Mouse (Mus musculus) hindbrain, embryonic 11.5 days (tissue): Measurements from ENCODE around the gene Coq7. TPM values are rescaled to one million over a fixed set of nuclear protein-coding genes. Genes with fewer than 3 reads are reported as not detected.

Source experiments
- ATAC-seq: fragments of 200-750 bp; cut with Nextera tagmentation; 2 replicates; pipeline ENCODE4 v1.8.0; 2017; ENCODE audit warnings: mild to moderate bottlenecking, moderate TSS enrichment, moderate library complexity; ENCODE audit not compliant: low FRiP score
- DNase-seq: peaks from one replicate; pipeline ENCODE4 v3.0.0-alpha.2; 2015; ENCODE audit warnings: low spot score
- H3K27ac ChIP-seq: fragments of 300-500 bp; sonication (generic); 2 replicates; pipeline ENCODE4 v1.5.1; 2014; ENCODE audit warnings: mild to moderate bottlenecking, low read depth, low read length
- H3K27me3 ChIP-seq: fragments of 300-500 bp; sonication (generic); 2 replicates; pipeline ENCODE4 v1.6.1; 2014; ENCODE audit warnings: mild to moderate bottlenecking, low read length, moderate library complexity, mixed read lengths; ENCODE audit not compliant: control insufficient read depth, insufficient read depth
- H3K36me3 ChIP-seq: fragments of 300-500 bp; sonication (generic); 2 replicates; pipeline ENCODE4 v1.6.1; 2014; ENCODE audit warnings: mild to moderate bottlenecking, low read length, moderate library complexity, mixed read lengths; ENCODE audit not compliant: control insufficient read depth, insufficient read depth
- H3K4me1 ChIP-seq: fragments of 300-500 bp; sonication (generic); replicated peaks from 2 replicates; pipeline ENCODE4 v1.6.1; 2014; ENCODE audit warnings: low read length, mixed read lengths; ENCODE audit not compliant: control insufficient read depth, insufficient read depth
- H3K4me2 ChIP-seq: fragments of 300-500 bp; sonication (generic); replicated peaks from 2 replicates; pipeline ENCODE4 v1.6.1; 2014; ENCODE audit warnings: mild to moderate bottlenecking, low read depth, low read length
- H3K4me3 ChIP-seq: fragments of 300-500 bp; sonication (generic); 2 replicates; pipeline ENCODE4 v1.5.1; 2014; ENCODE audit warnings: low read depth, low read length
- H3K9ac ChIP-seq: fragments of 300-500 bp; sonication (generic); 2 replicates; pipeline ENCODE4 v1.6.1; 2014; ENCODE audit warnings: low read depth, low read length
- H3K9me3 ChIP-seq: fragments of 300-500 bp; sonication (generic); 2 replicates; pipeline ENCODE4 v1.6.1; 2016; ENCODE audit warnings: low read length; ENCODE audit not compliant: control insufficient read depth
- WGBS: fragments of 180-500 bp; shearing (Covaris S2); extraction: QIAGEN DNeasy Blood & Tissue Kit; methylation state at CpG from one replicate; pipeline ENCODE4 v1.1.7; 2014; 5-methylcytosine and 5-hydroxymethylcytosine counted together
- polyA plus RNA-seq: library from polyadenylated mRNA; unstranded; fragments of >200 nt; fragmentation: Nextera tagmentation; extraction: Ambion mirVana; gene quantifications from 2 replicates; pipeline ENCODE4 v1.2.1, GENCODE M21; 2014

Coq7 gene
- polyA plus RNA-seq, 1 experiment from 2014 or later: 103 TPM

DNA sequence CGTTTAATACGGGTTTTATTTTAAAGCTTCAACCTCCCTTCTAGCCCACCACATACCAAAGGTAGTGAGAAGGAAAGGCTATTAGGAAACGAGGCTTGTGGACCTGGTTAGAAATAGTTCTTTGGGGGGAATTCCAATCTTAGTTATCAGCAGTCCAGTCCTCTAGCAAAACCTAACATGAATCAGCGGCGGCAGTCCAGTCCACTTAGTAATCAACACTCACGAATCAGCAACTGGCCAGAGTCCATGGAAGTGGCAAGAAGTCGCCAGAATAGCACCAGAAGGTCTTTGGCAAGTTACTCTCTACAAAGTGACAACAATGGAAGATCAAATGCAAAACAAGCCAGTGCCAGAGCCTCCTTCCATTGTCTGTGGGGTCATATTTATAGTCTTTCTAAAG lies 24.6 kb downstream of the Coq7 start:
- no peak for DNase-seq
- Histone ChIP-seq H3K4me3 (no peak overlapping the region), H3K27ac (no peak overlapping the region), H3K9ac (no peak overlapping the region), H3K36me3 (no peaks in the 10 kb centered on the region), H3K27me3 (no peaks in the 10 kb centered on the region), H3K4me2 (no peak overlapping the region), H3K9me3 (no peaks in the 10 kb centered on the region), H3K4me1 (no peaks in the 10 kb centered on the region)
- WGBS: 83% methylated on average over 7 of the region's 7 CpGs
- no peak for ATAC-seq

DNA sequence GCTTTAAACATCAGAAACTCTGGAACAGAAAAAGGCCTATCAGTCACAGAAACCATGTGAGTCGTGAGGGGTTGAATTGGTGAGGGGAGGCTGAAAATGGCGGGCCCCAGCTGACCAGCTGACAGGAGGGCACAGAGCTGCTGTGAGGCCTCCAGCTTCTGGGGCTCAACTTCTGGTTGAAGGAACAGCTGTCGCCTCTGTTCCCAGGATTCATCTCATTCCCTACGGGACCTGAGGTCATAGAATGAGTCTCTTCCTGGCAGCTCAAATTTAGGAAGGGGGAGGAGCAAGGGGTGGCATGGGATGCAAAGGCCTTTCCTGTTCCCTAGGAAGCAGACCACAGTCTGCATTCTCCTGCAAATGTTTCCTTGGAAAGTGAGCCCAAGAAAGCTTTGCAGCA lies 29.3 kb downstream of the Coq7 start:
- Histone ChIP-seq H3K4me2 (no peak overlapping the region), H3K4me1 (no peaks in the 10 kb centered on the region), H3K9me3 (no peaks in the 10 kb centered on the region), H3K36me3 (no peaks in the 10 kb centered on the region), H3K9ac (no peak overlapping the region), H3K27ac (no peak overlapping the region), H3K27me3 (no peaks in the 10 kb centered on the region), H3K4me3 (no peak overlapping the region)
- no peak for DNase-seq
- 57% methylated on average over 4 of the region's 4 CpGs for WGBS
- ATAC-seq: no peak

GRCm38 (mm10) chr7:118502333-118502732 lies 30.8 kb downstream of the Coq7 start:
- no peak overlapping the region for H3K9ac ChIP-seq
- 77% methylated on average over 8 of the region's 8 CpGs for WGBS
- no peak for DNase-seq
- ATAC-seq: no peak
- H3K27me3 ChIP-seq: no peaks in the 10 kb centered on the region
- no peak overlapping the region for H3K4me3 ChIP-seq
- no peaks in the 10 kb centered on the region for H3K9me3 ChIP-seq
- no peak overlapping the region for H3K4me2 ChIP-seq
- no peaks in the 10 kb centered on the region for H3K36me3 ChIP-seq
- H3K4me1 ChIP-seq: no peaks in the 10 kb centered on the region
- H3K27ac ChIP-seq: no peak overlapping the region

GRCm38 (mm10) chr7:118499784-118500435 lies 33.2 kb downstream of the Coq7 start:
- no peaks in the 10 kb centered on the region for H3K27me3 ChIP-seq
- H3K36me3 ChIP-seq: no peaks in the 10 kb centered on the region
- H3K9me3 ChIP-seq: no peaks in the 10 kb centered on the region
- DNase-seq (no peak), ATAC-seq (no peak)
- no peaks in the 10 kb centered on the region for H3K4me1 ChIP-seq
- H3K27ac ChIP-seq: no peak overlapping the region
- H3K4me3 ChIP-seq: no peak overlapping the region
- H3K9ac ChIP-seq: no peak overlapping the region
- WGBS: 72% methylated on average over 7 of the region's 7 CpGs
- no peak overlapping the region for H3K4me2 ChIP-seq

DNA sequence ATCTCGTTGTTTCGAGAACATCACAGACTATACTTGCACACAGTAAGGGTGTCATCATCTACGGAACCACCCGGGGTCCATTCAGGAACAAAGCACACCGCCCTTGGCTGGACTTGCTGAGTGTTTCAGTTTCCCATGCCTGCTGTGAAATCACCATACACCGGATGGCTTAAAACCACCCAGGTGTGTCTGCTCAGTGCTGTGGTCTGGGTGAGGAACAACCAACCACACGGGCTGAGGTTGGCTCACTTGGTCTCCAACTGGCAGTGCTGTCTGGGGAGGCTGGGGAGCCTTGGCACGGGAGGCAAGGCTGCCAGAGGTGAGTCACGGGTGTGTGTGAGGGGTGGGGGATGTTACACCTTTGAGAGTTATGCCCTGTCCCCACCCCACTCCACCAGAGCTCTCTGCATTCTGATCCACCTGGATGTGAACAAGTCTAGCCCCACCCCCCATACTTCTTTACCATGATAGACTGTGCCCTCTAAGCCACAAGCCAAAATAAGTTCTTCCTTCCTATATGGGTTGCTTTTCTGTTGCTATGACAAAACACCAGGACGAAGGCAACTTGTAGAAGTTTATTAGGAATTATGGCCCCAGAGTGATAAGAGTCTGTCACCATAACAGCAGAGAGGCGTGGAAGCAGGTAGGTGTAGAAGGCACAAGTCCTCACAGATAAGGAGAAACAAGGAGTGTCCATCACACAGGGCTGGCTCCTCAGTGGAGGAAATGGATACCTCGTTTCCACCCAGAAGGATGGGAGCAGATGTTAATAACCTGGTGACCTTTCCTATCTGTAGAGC lies 34.0 kb downstream of the Coq7 start:
- no peak for DNase-seq
- Histone ChIP-seq H3K27ac (no peak overlapping the region), H3K4me3 (no peak overlapping the region), H3K4me1 (no peaks in the 10 kb centered on the region), H3K4me2 (no peak overlapping the region), H3K27me3 (no peaks in the 10 kb centered on the region), H3K36me3 (no peaks in the 10 kb centered on the region), H3K9ac (no peak overlapping the region), H3K9me3 (no peaks in the 10 kb centered on the region)
- ATAC-seq: no peak
- WGBS: 84% methylated on average over 12 of the region's 12 CpGs

DNA sequence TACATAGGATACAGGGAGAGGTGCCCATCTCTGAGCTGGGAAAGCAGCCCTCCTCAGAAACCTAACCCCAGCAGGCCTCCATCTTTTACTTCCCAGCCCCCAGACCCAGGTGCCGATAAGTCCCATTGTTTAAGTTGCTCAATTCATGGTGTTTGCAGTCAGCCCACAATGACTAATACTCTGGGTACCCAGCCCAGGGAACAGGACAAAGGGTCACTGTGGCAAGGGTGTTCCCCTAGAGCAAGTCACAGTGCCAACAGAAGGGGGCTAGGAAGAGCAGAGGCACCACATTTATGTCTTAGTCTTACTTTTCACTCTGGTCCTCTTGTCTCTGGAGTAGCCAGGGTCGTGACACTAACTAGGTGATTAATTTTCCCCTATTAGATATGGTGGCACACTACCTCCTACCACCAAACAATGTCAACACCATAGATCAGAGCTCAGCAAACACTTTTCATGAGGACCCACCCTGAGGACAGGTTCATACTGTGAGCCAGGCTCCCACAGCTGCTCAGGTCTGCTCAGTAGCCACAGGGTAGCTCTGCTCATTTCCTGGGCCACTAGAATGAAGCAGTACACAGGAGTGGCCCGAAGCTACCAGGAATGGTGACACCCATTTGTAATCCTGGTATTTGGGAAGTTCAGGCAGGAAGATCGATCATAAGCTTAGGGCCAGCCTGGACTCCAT lies 38.1 kb downstream of the Coq7 start:
- Histone ChIP-seq H3K4me1 (0 out of 2 replicates have a peak, but pooled peaks cover 3% of the 10 kb centered on the region), H3K36me3 (no peaks in the 10 kb centered on the region), H3K9me3 (no peaks in the 10 kb centered on the region), H3K4me2 (no peak overlapping the region), H3K27me3 (peaks cover 27% of the 10 kb centered on the region), H3K9ac (no peak overlapping the region), H3K4me3 (no peak overlapping the region), H3K27ac (no peak overlapping the region)
- no peak for DNase-seq
- WGBS: 81% methylated on average over 4 of the region's 4 CpGs
- no peak for ATAC-seq

- Histone ChIP-seq H3K27me3 (peaks cover 37% of the 10 kb centered on the region), H3K9ac (no peak overlapping the region), H3K4me2 (no peak overlapping the region), H3K4me1 (0 out of 2 replicates have a peak, but pooled peaks cover 3% of the 10 kb centered on the region), H3K9me3 (no peaks in the 10 kb centered on the region), H3K27ac (no peak overlapping the region), H3K4me3 (no peak overlapping the region), H3K36me3 (no peaks in the 10 kb centered on the region)
- 92% methylated on average over 9 of the region's 9 CpGs for WGBS
- ATAC-seq: no peak
- no peak for DNase-seq
Measured at GRCm38 (mm10) chr7:118493892-118494291, 39.3 kb downstream of the Coq7 start.

DNA sequence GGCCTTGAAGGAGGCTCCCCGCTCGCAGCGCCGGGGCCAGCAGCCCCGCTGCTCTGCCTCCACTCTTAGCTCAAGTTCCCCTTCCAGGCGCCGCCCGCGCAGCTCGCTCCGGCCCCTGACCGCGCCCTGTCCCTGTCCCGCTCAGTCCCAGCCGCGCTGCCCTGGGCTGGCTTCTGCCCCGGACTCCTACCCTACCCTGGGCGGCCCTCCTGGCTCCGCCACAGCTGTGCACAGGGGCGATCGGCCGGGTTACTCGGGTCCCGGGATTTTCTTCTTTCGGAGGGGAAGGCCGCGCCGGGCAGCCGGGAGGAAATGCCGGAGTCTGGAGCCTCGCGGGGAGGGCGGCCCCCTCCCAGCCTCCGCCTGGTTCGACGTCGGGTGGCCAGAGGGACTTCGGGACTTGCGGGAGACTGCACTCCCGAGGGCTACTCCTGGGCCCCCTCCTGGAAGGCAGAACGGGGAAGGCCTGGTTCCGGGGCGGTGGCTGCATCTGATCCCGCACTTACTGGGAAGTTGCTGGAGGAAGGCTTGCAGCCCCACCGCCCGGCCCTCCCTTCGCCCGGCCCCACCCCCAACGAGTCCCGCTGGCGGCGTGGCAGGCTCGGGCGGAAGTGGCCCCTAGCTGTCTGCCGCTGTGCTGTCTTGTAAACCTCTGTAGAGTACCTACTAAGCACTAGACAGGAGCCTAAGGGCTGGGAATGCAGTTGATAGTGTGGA lies 41.6 kb downstream of the Coq7 start, which contains the start of gene Itpripl2:
TSS of gene Itpripl2 (minus strand) at position 545 of the 717 bp plus-strand sequence.
- peak within 1 kb of the TSS; percentile 60 for H3K4me3 ChIP-seq
- DNase-seq: peak; percentile 73
- H3K9me3 ChIP-seq: no peaks in the 10 kb centered on the region
- under 1% methylated on average over 48 of the region's 55 CpGs for WGBS
- H3K27me3 ChIP-seq: peaks cover 41% of the 10 kb centered on the region
- peak within 1 kb of the TSS; percentile 84 for H3K4me2 ChIP-seq
- peak within 1 kb of the TSS; percentile 75 for H3K9ac ChIP-seq
- H3K27ac ChIP-seq: no peak within 1 kb of the TSS
- 0 out of 2 replicates have a peak, but pooled peaks cover 3% of the 10 kb centered on the region for H3K4me1 ChIP-seq
- peak; percentile 89 for ATAC-seq
- H3K36me3 ChIP-seq: no peaks in the 10 kb centered on the region
